Mouse (Mus musculus) CH12.LX (cell line): ENCODE data around the gene Gm37240.

Experiments
- CTCF ChIP-seq, 2 experiments: IDR thresholded peaks in 1 of 2; conservative IDR thresholded peaks in 1 of 2; 2 replicates each; pipeline ENCODE4 v1.5.1; 2011 to 2012; ENCODE audit warnings: low read depth in 2 of 2, low read length in 2 of 2, improper control_type of control experiment in 1 of 2, inconsistent platforms in 1 of 2, mild to moderate bottlenecking in 1 of 2, moderate library complexity in 1 of 2
- E2F4 ChIP-seq: IDR thresholded peaks from 2 replicates; pipeline ENCODE4 v1.6.1; 2011; ENCODE audit warnings: low read depth, low read length, improper control_type of control experiment; ENCODE audit not compliant: insufficient replicate concordance
- EP300 ChIP-seq: IDR thresholded peaks from 2 replicates; pipeline ENCODE4 v1.6.1; 2011; ENCODE audit warnings: low read length, improper control_type of control experiment
- GABPA ChIP-seq: IDR thresholded peaks from 2 replicates; pipeline ENCODE4 v1.6.1; 2012; ENCODE audit warnings: low read depth, low read length, improper control_type of control experiment, inconsistent platforms; ENCODE audit not compliant: insufficient replicate concordance
- MAX ChIP-seq: IDR thresholded peaks from 2 replicates; pipeline ENCODE4 v1.6.1; 2011; ENCODE audit warnings: low read length, improper control_type of control experiment
- MEF2A ChIP-seq: IDR thresholded peaks from 2 replicates; pipeline ENCODE4 v1.6.1; 2014; ENCODE audit warnings: low read depth, mild to moderate bottlenecking, inconsistent platforms, low read length, improper control_type of control experiment, borderline replicate concordance
- POLR2A ChIP-seq: IDR thresholded peaks from 2 replicates; pipeline ENCODE4 v1.6.1; 2011; ENCODE audit warnings: low read depth, mild to moderate bottlenecking, improper control_type of control experiment, low read length
- RAD21 ChIP-seq: IDR thresholded peaks from 2 replicates; pipeline ENCODE4 v1.6.1; 2011; ENCODE audit warnings: low read depth, mild to moderate bottlenecking, low read length, improper control_type of control experiment, moderate library complexity
- UBTF ChIP-seq: IDR thresholded peaks from 2 replicates; pipeline ENCODE4 v1.6.1; 2012; ENCODE audit warnings: low read depth, mild to moderate bottlenecking, inconsistent platforms, low read length, improper control_type of control experiment, moderate library complexity

- no peak for TF ChIP-seq GABPA
- TF ChIP-seq EP300, result no peak
- TF ChIP-seq MEF2A, result no peak
- TF ChIP-seq E2F4, result no peak
- TF ChIP-seq MAX, result no peak
- TF ChIP-seq CTCF (conservative IDR thresholded peaks at IDR 0.05 in 1 of 2, IDR thresholded peaks at IDR 0.05 in 1 of 2; ENCODE audit: low read depth in 2 of 2, low read length in 2 of 2), result no peak
- TF ChIP-seq UBTF, result no peak
- TF ChIP-seq POLR2A, result no peak
- no peak for TF ChIP-seq RAD21
These were observed 1248.5 kb downstream of the Gm37240 start for GRCm38 (mm10) chr3:84638858-84639257.
